Mouse (Mus musculus) urinary bladder, adult 18-20 months (tissue): ENCODE results near the gene Mtmr11.
"Not testable (repeated sequence)": the region's sequence is repeated elsewhere in the genome, so short reads cannot be mapped to it uniquely, and the experiment has no call there.

ENCODE experiments used
- DNase-seq, 2 experiments: peaks; one replicate each; pipeline ENCODE4 v3.0.0; 2022; ENCODE audit warnings: low spot score in 2 of 2, mixed read lengths in 2 of 2

Mtmr11 gene

DNA sequence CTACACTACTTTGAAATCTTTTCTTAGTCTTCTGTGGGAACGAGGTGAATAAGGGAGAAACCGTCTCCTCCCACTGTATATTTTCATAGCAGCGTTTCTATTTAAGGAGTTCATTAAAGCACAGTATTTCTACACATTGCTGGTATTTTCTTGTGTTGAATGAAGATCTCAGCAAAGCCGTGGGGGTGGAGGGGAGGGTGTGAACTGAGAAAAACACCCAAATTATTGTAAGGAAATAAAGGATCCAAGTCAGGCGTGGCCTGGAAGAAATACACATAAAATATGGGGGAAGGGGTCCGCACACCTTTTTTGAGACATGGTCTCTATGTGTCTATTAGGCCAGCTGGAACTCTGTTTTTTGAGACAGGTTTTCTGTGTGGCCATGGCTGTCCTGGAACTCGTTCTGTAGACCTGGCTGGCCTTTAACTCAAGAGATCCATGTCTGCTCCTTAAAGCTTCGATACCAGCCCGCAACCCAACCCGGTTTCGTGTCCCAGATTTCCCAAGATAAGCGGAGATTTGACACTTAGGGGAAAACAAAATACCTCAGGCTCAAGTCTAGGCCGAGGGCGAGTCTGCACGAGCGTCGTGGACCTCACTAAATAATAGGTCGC, 9.9 kb downstream of the Mtmr11 start:
- DNase-seq = no peak

DNA sequence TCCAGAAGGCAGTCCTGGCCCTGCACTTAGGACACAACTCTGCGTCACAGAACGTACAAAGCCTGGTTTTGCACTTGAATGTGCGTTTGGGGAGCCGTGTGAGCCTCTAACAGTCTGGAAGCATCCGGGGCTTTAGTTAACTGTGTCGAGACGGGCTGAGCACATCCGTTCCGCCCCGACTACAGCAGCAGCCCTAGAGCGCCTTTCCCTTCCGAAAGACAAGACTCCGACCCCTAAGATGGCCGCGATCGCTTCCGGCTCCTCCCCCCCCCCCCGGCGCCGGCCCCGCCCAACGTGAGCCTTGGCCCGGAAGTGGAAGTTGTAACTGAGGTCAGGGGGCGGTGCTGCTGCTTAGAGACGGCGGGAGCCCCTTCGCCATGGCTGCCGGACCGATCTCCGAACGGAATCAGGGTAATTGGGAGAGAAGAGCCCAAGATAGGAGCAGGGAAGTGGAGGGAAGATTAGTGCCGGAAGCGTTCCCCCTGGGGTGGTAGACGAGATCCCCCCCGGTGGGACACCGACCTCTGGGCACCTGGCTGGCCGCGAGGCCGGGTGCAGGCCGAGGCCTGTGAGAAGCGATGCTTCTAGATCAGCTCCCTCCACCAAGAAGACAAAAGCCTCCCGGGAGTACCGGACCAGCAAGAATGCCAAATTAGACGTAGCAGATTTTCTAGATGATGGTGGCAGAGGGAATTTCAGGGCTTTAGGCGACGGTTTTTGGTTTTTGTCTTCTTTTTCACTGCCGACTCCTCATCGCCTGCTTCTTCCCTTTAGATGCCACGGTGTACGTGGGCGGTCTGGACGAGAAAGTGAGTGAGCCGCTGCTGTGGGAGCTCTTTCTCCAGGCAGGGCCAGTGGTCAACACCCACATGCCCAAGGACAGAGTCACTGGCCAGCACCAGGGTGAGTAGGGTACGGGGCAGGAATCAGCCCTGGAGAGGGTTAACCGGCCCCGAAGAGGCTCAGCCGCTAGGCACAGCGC, 10.7 kb downstream of the Mtmr11 start, which contains the start of gene Sf3b4:
Sf3b4 (plus strand) TSS at position 136 of the 982 bp plus-strand sequence.
- DNase-seq = peak; percentile 77 to 78

DNA sequence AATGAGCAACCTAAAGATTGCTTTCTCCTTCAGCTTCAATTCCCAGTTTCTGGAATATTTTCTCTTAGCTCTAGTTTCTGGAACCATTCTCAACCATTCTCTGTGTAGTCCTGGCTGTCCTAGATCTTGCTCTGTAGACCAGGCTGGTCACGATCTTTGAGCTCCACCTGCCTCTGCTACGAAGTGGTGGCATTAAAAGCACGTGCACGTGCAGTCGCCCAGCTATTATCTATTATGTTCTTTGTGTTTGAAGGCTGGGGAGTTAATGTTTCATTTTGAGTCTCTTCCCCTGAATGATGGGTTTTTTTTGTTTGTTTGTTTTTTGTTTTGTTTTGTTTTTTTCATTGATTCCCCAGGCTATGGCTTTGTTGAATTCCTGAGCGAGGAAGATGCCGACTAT, 11.4 kb downstream of the Mtmr11 start:
- no peak for DNase-seq

DNA sequence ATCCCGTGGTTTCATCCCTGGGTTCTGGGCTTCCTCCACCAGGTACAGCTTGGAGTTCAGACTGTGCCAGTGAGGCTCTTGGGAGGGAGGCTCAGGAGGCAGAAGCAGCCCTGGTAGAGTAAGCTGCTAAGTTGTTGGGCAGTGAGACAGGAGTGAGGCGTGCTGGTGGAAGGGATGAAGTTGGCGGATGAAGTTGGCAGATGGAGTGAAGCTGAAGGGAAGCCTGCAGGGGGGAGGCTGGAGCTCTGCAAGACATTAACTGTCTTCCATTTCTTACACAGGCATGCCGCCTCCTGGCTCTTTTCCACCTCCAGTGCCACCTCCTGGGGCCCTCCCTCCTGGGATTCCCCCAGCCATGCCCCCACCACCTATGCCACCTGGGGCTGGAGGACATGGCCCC, 12.2 kb downstream of the Mtmr11 start:
- not testable (repeated sequence) for DNase-seq

DNA sequence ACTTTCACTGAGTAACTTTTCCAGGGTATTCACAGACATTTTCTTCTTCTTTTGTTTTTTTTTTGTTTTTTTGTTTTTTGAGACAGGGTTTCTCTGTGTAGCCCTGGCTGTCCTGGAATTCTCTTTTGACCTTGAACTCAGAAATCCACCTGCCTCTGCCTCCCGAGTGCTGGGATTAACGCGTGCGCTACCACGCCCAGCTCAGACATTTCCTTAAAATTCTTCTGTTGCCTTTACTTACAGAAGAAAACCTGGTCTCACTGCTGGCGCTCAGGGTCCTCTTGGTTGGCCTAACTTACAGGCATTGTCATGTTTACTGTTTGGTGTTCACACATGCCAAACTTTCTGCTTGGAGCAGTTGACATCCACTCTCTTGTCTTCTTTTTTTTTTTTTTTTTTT, 13.4 kb downstream of the Mtmr11 start:
- no peak for DNase-seq

DNA sequence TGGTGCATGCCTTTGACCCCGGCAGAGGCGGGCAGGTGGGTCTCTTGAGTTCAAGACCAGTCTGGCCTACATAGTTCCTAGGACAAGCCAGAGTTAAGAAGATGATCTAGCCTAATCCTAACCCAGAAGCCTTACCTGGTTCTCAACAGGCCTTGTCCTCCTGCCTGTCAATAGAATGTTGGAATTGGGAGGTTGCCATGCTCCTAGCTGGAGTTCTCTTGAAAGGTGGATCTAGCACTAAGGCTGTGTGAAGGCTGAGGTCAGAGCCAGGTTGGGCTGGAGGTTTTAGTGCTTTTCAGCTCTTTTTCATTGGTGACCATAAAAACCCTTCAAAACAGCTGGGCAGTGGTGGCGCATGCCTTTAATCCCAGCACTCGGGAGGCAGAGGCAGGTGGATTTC, 16.6 kb downstream of the Mtmr11 start:
- no peak for DNase-seq

DNA sequence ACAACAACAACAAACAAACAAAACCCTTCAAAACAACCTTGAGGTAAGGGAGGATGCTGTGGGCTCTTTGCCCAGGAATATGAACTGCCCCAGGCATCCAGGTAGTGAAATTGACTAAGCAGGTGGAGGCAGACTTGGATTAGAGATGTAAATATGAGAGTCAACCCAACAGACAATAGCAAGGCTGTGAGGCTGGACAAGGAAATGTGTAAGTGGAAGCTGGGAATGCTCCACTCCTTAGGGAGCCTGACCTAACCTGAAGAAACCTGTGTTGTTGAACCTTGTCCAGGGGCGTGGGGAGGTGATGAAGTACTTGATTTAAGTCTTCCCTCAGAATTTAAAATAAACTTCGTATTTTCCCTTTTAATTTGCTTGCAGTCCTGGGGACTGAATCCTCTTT, 17.1 kb downstream of the Mtmr11 start:
- no peak for DNase-seq

DNA sequence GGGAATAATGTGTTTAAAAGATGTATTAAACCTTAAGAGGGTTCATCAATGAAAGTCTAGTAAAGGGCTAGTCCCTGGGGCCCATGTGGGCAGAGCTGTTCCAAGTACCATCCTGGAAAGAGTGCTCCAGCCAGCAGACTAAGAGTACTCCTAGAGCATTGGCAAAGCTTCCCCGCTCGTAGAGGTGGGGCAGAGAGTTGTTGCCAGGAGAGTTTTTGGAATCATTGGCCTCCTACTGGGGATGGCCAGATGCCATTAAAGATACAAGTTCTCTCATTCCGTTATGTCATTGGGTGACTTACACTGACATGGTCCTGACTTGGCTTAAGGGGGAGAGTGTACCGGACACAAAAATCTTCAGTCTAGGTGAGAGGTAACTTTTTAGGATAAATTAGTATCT, 17.7 kb downstream of the Mtmr11 start:
- no peak for DNase-seq

DNA sequence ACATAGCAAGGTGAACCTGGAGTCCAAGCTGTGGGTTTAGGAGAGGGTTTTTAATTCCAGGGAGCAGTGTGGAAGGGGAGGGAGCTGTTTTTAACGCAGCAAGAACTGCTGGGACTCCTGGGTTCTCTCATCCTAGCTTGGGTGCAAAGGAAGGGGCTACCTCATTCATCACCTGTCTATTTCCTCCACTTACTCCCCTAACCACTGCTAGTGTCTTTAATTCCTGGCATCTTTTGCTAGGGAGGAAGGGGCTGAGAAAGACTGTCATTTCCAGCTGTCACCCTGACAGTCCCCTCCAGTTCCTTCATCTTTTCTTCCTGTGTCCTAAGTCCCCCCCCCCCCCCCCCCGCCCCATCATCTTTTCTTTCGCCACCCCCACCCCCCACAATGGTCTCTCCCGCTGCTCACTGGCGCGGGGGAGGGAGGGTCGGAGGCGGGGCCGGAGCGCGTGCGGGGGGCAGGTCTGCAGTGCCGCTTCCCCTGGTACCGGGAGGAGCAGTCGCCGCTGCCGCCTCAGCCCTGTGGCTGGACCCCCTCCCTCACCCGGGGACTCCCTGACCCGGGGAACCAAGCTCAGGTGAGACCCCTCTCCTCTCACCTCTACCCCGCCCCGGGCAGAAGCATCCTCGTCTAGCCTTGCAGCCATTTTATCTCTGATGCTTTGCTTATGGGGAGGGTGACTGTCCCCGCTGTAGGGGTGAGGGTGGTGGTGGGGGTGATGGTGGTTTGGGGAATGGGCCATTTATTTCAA, 19.1 kb downstream of the Mtmr11 start, which contains the start of gene Sv2a:
Sv2a (plus strand) TSS at position 425 of the 751 bp plus-strand sequence.
- DNase-seq = no peak

DNA sequence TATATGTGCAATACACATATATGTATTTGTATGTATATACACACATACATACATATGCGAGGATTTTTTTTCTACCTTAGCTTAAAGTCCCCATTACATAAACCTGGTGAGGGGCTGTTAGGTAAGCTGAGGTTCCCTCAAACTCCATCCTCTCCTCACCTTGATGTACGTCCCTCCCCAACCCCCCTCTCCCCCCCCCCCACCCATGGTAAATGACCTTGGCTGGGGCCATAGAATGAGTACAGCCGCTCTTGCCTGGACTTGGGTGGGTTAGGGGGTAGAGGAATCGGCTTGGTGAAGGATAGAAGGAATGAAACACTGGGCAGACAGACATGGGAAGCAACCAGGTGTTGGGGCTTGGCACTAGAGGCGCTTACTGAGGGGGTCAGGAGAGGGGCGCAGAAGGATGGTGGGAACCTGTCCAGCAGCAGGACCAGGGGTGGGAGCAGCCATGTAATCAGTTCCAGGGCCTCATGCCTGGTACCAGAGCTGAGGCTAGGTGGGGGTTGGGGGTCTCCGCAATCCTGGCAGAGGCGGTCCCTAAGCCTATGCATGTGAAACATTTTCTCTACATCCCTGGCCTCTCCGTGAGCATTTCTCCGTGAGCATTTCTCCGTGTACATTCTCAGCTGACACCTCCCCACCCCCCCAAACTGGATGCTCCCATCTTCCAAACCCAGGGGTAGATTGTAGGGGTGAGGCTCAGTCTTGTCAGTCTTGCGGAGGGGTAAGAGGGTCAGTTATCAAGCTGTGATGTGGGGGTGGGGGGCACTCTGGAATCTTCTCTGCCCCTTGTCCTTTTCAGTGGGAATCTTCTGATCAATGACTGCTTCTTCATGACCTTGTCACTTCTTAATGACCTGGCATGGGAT, 19.9 kb downstream of the Mtmr11 start:
- no peak for DNase-seq

DNA sequence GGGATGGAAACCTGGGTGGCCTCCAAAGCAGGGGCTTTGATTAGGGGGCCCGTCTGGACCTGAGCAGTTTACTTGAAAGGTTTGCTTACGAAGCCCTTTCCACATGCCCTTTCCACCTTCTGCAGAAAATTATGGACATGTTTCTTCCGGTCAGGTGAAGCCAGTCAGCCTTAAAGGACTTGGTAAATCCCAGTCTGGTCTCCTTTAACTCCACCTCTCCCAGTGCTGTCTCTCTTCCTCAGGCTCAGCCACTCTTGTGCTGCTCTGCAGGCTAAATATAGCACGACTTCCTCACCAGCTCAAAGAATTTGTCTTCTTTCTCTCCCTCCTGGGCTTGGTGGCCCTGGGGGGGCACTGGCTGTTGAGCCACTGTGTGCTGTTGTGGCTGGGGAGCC, 20.6 kb downstream of the Mtmr11 start:
- DNase-seq = no peak

DNA sequence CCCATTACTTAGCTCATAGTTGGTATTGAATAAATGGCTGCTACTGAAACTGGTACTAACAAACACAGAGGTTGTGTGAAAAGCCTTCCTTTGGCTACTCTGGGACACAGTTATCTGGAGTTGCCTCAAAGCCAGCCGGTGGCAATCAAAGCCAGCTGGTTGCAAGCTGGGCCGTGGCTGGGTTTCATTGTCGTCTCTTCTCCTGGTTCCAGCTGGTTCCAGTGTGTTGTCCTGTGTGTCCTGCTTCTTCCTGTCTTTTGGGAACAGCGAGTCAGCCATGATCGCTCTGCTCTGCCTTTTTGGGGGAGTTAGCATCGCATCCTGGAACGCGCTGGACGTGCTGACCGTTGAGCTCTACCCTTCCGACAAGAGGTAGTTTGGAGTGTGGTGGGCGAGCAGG, 31.2 kb downstream of the Mtmr11 start:
- no peak for DNase-seq

DNA sequence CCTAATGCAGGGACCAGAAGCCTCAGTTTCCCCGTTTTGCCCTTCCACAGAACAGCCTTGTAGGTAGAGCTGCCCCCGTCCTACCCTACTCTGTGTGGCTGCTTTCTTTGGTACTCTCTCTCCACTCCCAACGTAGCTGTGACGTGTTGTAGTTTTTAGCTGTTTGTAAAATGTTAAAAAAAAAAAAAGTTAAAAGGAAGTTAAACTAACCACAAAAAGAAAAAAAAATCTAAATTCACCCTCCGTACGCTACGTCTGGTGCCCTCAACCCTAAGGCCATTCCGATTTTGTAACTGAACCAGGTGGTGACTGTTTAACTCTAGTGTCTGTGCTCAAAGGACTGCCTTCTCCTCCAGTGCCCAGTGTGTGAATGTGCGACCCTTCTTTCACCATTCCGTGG, 33.2 kb downstream of the Mtmr11 start:
- DNase-seq = no peak

DNA sequence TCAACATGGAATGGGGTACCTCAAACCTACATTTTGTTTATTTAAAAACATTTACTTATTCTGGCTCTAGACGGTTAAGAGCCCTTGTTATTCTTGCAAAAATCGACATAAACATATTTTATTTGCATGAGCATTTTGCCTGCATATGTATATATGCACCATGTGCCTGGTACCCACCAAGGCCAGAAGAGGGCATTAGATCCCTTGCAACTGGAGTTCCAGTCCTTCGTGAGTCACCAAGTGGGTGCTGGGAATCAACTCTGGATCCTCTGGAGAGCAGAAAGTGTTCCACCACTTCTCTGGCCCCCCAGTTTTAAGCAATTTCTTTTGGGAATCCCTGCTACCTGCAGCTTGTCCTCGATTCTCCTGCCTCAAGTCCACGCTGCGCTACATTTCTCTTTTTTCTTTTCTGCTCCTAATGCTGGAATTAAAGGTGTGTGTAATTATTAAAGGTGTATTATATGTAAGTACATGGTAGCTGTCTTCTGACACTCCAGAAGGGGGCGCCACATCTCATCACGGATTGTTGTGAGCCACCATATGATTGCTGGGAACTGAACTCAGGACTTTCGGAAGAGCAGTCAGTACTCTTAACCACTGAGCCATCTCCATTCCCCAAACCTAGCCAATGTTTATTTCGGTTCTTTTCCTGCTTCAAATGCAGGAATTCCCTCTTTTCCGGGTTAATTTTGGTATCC, 34.0 kb downstream of the Mtmr11 start:
- no peak for DNase-seq

DNA sequence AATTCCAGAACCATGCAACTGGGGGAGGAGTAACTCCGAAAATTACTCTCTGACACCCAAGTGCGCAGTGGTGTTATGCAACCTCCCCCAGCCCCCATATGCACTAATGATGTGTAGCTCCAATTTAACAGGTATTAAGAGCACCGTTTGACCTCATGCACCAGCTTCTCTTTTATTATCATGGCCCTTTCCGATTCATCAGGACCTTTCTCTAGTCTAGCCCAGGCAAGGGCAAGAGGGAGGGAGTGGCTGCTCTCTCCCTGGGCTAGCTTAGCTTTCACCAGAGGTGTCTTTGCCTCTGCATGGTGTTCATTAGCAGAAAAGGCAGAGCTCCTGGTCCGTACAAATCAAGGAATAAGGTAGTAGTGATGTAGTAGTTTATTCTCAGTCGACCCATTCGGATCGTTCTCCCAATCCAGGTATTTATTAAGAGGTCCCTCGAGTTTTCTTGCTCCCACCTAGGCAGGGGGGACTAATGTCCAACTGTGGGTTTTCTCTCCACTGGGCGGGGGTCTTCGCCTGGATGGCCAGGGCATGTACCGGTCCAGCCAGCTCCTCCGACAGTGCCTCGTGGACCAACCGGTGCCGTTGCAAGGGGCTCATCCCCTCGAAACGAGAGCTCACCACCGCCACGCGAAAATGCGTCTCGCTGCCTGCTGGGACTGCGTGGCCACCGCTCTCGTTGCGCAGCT, 34.8 kb downstream of the Mtmr11 start:
- no peak for DNase-seq

DNA sequence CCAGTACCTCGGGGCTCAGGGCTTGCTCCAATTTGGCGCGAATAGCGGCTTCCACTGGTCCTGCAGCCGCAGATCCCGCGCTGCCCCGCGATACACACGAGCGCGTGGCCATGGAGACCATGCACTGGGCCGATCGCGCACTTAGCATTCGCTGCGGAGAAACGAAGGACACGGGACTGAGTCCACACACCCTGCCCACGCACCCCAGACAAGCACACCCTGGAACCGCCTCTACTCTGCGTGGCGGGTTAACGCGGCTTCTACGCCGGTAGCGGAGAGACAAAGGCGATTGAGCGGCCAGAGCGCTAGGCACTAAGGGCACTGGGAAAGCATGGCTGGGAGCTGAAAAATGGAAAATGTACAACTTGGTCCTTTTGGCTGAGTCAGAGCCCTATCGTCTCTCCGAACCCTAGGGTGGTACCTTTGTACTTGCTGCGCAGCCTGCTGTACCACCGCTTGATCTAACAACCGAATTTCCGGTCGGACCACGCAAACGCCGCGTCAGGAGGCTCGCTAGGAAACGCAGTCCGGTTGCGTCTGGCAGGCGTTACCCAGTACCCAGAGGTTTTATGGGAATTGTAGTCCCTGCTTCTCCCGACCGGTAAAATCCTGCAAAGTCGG, 35.4 kb downstream of the Mtmr11 start:
- DNase-seq = peak; percentile 75 to 85

DNA sequence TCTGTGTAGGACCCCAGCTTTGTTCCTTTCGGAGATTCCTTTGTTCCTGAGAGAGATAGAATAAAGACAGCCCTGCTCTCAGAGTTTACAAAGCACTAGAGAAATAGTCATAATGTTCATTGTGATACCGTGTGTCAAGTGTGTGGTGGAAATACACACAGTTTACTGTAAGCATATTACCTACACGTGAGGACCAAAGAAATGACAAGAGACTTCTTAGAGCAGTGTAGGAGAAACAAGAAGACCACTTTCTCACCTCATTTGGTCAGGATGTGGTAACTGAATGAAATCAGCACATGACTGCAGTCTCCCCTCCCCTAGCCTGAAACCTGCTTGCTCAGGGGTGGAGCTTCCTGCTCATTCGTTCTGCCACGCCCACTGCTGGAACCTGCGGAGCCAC, 36.4 kb downstream of the Mtmr11 start:
- DNase-seq = no peak

DNA sequence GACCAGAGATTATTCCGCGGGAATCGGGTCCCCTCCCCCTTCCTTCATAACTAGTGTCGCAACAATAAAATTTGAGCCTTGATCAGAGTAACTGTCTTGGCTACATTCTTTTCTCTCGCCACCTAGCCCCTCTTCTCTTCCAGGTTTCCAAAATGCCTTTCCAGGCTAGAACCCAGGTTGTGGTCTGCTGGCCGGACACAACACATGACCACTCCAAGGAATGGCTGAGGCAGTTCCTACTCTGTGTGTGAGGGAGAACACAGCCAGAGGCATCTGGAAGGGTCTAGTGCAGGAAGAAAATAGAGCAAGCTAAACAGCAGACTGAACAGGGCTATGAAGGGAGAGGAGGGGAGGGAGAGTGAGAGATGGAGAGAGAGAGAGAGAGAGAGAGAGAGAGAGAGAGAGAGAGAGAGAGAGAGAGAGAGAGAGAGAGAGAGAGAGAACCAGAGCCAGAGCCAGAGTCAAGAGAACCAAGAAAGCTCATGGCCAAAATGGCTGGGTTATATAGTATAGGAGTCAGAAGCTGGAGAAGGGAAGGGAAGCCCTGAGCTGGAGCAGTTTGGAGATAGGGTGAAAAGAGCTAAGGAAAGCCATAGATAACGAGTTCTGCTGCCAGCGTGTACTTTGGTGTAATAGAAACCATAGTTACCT, 36.9 kb downstream of the Mtmr11 start:
- not testable (repeated sequence) for DNase-seq

DNA sequence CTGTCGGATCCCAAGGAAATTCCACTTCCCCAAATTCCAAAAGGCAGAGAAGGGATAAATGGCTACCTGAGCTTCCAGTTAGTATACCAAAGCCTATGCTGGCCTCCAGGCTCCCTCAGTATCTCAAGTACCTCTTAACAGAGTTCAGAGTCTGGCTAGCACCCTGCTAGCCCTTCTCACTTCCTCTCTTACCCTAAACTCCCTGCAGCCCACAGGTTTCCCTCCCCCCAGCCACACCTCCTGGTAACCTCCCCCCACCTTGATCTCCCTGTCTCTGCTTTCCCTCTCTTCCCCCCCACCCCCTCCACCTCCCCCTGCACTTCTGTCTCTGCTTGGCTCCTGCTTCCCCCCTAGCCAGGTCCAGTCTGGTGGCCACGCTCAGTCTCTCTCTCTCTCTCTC, 37.9 kb downstream of the Mtmr11 start:
- DNase-seq = no peak
